Mouse (Mus musculus) heart, embryonic 13.5 days (tissue): ENCODE measurements around the gene Garem2. TPM values are rescaled to one million over a fixed set of nuclear protein-coding genes. Genes with fewer than 3 reads are reported as not detected.
A peak's percentile ranks its signal among the peaks of the same experiment; 100 is the strongest.

Experiments used
- ATAC-seq: fragments of 200-750 bp; cut with Nextera tagmentation; 2 replicates; pipeline ENCODE4 v1.8.0; 2017; ENCODE audit warnings: moderate TSS enrichment; ENCODE audit not compliant: insufficient number of reproducible peaks, low FRiP score, low TSS enrichment; ENCODE audit errors: extremely low read depth
- H3K27ac ChIP-seq: fragments of 300-500 bp; sonication (generic); replicated peaks from 2 replicates; pipeline ENCODE4 v1.5.1; 2015; ENCODE audit warnings: moderate library complexity, mild to moderate bottlenecking, inconsistent platforms
- H3K27me3 ChIP-seq: fragments of 300-500 bp; sonication (generic); replicated peaks from 2 replicates; pipeline ENCODE4 v1.6.1; 2015; ENCODE audit warnings: mild to moderate bottlenecking, inconsistent platforms
- H3K36me3 ChIP-seq: fragments of 300-500 bp; sonication (generic); 2 replicates; pipeline ENCODE4 v1.6.1; 2015; ENCODE audit warnings: mild to moderate bottlenecking, inconsistent platforms
- H3K4me1 ChIP-seq: fragments of 300-500 bp; sonication (generic); 2 replicates; pipeline ENCODE4 v1.6.1; 2015; ENCODE audit warnings: inconsistent platforms
- H3K4me2 ChIP-seq: fragments of 300-500 bp; sonication (generic); 2 replicates; pipeline ENCODE4 v1.6.1; 2015; ENCODE audit warnings: inconsistent platforms, mild to moderate bottlenecking, moderate library complexity
- H3K4me3 ChIP-seq: fragments of 300-500 bp; sonication (generic); 2 replicates; pipeline ENCODE4 v1.5.1; 2015; ENCODE audit warnings: moderate library complexity, mild to moderate bottlenecking, inconsistent platforms
- H3K9ac ChIP-seq: fragments of 300-500 bp; sonication (generic); 2 replicates; pipeline ENCODE4 v1.6.1; 2015; ENCODE audit warnings: inconsistent platforms, mild to moderate bottlenecking, moderate library complexity
- H3K9me3 ChIP-seq: fragments of 300-500 bp; sonication (generic); 2 replicates; pipeline ENCODE4 v1.6.1; 2016; ENCODE audit warnings: inconsistent platforms
- WGBS: fragments of 180-500 bp; shearing (Covaris S2); methylation state at CpG from one replicate; pipeline ENCODE4 v1.1.7; 2015; ENCODE audit warnings: mixed read lengths; 5-methylcytosine and 5-hydroxymethylcytosine counted together
- polyA plus RNA-seq: library from polyadenylated mRNA; unstranded; fragments of >200 nt; fragmentation: Nextera tagmentation; extraction: Ambion mirVana; gene quantifications from 2 replicates; pipeline ENCODE4 v1.2.1, GENCODE M21; 2015

The Garem2 gene
- polyA plus RNA-seq, 1 experiment from 2014 or later = 0.17 TPM

- 78% methylated on average over 3 of the region's 3 CpGs for WGBS
- H3K4me2 ChIP-seq = no peak overlapping the region
- ATAC-seq = no peak
- peaks cover 11% of the 10 kb centered on the region; the same call in 1 of the 2 replicates for H3K9me3 ChIP-seq
- H3K36me3 ChIP-seq = no peaks in the 10 kb centered on the region
- H3K27ac ChIP-seq = no peak overlapping the region
- H3K9ac ChIP-seq = no peak overlapping the region
- no peak overlapping the region for H3K4me3 ChIP-seq
- peaks cover 17% of the 10 kb centered on the region for H3K4me1 ChIP-seq
- peaks cover 62% of the 10 kb centered on the region for H3K27me3 ChIP-seq
Measured at GRCm38 (mm10) chr5:30103340-30103739, 1.6 kb upstream of the Garem2 start.

- Histone ChIP-seq H3K9ac (no peak overlapping the region), H3K27ac (no peak overlapping the region), H3K4me1 (peaks cover 17% of the 10 kb centered on the region), H3K4me3 (peak overlapping the region; percentile 57), H3K27me3 (peaks cover 72% of the 10 kb centered on the region), H3K36me3 (no peaks in the 10 kb centered on the region), H3K9me3 (peaks cover 11% of the 10 kb centered on the region; the same call in 1 of the 2 replicates), H3K4me2 (peak overlapping the region; percentile 90)
- no peak for ATAC-seq
- WGBS = 3% methylated on average over 12 of the region's 12 CpGs
Measured at GRCm38 (mm10) chr5:30104339-30104738, 622 bp upstream of the Garem2 start.

DNA sequence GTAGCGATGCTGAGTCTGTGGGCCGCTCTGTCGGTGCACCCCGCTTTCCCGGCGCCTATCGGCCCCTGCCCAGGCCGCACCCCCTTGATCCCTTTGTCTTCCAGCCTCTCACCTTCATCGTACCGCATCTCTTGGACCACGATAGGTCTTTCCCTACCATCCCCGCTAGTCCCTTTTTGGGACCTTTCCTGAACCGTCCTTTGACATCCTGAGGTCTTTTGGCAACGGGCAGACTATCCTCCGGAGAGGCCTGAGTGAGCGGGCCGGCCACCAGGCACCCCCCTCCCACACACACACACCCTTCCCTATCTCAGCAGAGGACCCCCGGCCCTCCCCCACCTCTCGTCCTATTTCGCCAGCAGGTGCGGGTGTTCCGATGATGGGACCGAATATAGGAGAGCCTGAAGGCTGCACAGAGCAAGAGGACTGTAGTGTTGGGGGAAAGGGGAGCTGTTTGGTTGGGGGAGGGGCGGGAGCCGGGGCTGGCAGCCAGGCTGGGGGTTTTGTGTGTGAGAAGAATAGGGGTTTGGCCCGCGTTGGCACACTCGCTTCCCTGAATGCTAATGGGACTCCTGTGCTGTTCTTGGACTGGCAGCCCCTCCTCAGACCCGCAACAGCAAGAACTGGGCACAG, 823 bp downstream of the Garem2 start, which contains the start of gene 3110082J24Rik:
Gene 3110082J24Rik (minus strand): TSS at position 419 of the 633 bp plus-strand sequence.
- no peak for ATAC-seq
- peak within 1 kb of the TSS; percentile 61 for H3K9ac ChIP-seq
- peaks cover 86% of the 10 kb centered on the region for H3K27me3 ChIP-seq

DNA sequence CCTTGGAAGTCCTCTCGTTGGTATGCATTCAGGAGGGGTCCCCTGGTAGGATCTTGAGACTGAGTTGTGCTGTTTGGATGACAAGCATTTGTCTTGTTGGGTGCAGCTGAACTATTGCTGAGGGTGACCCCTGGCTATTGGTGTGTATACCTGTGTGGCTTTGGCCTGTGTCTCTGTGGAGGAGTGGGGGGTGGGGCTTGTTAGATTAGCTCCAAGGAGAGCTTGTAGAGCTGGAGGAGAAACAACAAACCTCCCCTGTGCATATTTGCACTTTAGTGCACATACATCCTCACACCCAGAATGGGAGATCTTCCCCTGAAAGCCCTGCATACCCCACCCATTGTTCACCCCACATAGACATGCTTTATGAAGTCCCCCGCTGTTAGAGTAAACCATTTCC, 1.8 kb downstream of the Garem2 start:
- H3K9me3 ChIP-seq = no peaks in the 10 kb centered on the region
- no peak overlapping the region for H3K4me2 ChIP-seq
- no peaks in the 10 kb centered on the region for H3K36me3 ChIP-seq
- ATAC-seq = no peak
- peaks cover 34% of the 10 kb centered on the region for H3K4me1 ChIP-seq
- peaks cover 95% of the 10 kb centered on the region for H3K27me3 ChIP-seq
- no peak overlapping the region for H3K9ac ChIP-seq
- H3K27ac ChIP-seq = no peak overlapping the region
- no peak overlapping the region for H3K4me3 ChIP-seq
- 24% methylated on average over 2 of the region's 2 CpGs for WGBS

More for the DNA sequence above, 823 bp downstream of the Garem2 start, which contains the start of gene 3110082J24Rik:
- peaks cover 8% of the 10 kb centered on the region; the same call in 1 of the 2 replicates for H3K9me3 ChIP-seq
- WGBS = 2% methylated on average over 29 of the region's 29 CpGs
- peaks cover 24% of the 10 kb centered on the region for H3K4me1 ChIP-seq
- H3K4me2 ChIP-seq = peak within 1 kb of the TSS; percentile 90
- no peaks in the 10 kb centered on the region for H3K36me3 ChIP-seq
- no peak within 1 kb of the TSS for H3K27ac ChIP-seq
- H3K4me3 ChIP-seq = peak within 1 kb of the TSS; percentile 57

- Histone ChIP-seq H3K36me3 (no peaks in the 10 kb centered on the region), H3K9ac (no peak overlapping the region), H3K4me3 (no peak overlapping the region), H3K9me3 (no peaks in the 10 kb centered on the region), H3K4me1 (peaks cover 34% of the 10 kb centered on the region), H3K4me2 (no peak overlapping the region), H3K27me3 (peaks cover 99% of the 10 kb centered on the region), H3K27ac (no peak overlapping the region)
- ATAC-seq = no peak
- 9% methylated on average over 7 of the region's 7 CpGs for WGBS
Measured at GRCm38 (mm10) chr5:30107186-30107585, 2.2 kb downstream of the Garem2 start.

GRCm38 (mm10) chr5:30107611-30108041, 2.7 kb downstream of the Garem2 start:
- Histone ChIP-seq H3K27me3 (peaks cover 99% of the 10 kb centered on the region), H3K9me3 (no peaks in the 10 kb centered on the region), H3K27ac (no peak overlapping the region), H3K4me2 (no peak overlapping the region), H3K4me1 (peaks cover 34% of the 10 kb centered on the region), H3K9ac (no peak overlapping the region), H3K4me3 (no peak overlapping the region), H3K36me3 (no peaks in the 10 kb centered on the region)
- ATAC-seq = no peak
- 10% methylated on average over 5 of the region's 5 CpGs for WGBS

DNA sequence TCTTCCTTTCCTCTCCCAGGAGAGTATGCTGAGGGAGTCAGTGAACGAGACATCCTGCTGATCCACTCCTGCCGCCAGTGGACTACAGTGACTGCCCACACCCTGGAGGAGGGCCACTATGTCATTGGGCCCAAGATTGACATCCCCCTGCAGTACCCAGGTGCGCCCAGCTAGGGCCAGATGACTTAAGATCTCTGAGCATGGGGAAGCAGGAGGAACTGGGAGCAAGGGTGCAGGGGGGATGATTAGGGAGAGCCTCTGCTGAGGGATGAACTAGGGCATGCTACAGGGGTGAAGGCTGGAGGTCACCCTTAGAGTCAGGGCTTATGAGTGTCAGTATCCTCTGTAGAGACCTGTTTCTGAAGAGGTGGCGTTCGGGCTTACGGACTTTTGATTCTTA, 3.3 kb downstream of the Garem2 start:
- Histone ChIP-seq H3K4me2 (no peak overlapping the region), H3K9me3 (no peaks in the 10 kb centered on the region), H3K27ac (no peak overlapping the region), H3K4me3 (no peak overlapping the region), H3K36me3 (no peaks in the 10 kb centered on the region), H3K4me1 (peaks cover 34% of the 10 kb centered on the region), H3K27me3 (peaks cover 99% of the 10 kb centered on the region), H3K9ac (no peak overlapping the region)
- 68% methylated on average over 6 of the region's 6 CpGs for WGBS
- ATAC-seq = no peak; the same call in 1 of the 2 replicates

GRCm38 (mm10) chr5:30109899-30110298, 4.9 kb downstream of the Garem2 start:
- no peak for ATAC-seq
- Histone ChIP-seq H3K4me2 (no peak overlapping the region), H3K36me3 (no peaks in the 10 kb centered on the region), H3K4me1 (peaks cover 44% of the 10 kb centered on the region), H3K27ac (no peak overlapping the region), H3K9ac (no peak overlapping the region), H3K27me3 (peaks cover 99% of the 10 kb centered on the region), H3K9me3 (no peaks in the 10 kb centered on the region), H3K4me3 (no peak overlapping the region)
- 47% methylated on average over 2 of the region's 2 CpGs for WGBS

GRCm38 (mm10) chr5:30110371-30111060, 5.6 kb downstream of the Garem2 start:
- Histone ChIP-seq H3K4me2 (peak overlapping the region; percentile 67), H3K27ac (no peak overlapping the region), H3K36me3 (no peaks in the 10 kb centered on the region), H3K4me3 (peak overlapping the region; percentile 36), H3K9me3 (no peaks in the 10 kb centered on the region), H3K4me1 (peaks cover 39% of the 10 kb centered on the region), H3K9ac (peak overlapping the region; percentile 17; the same call in 1 of the 2 replicates), H3K27me3 (peaks cover 99% of the 10 kb centered on the region)
- ATAC-seq = no peak
- 12% methylated on average over 21 of the region's 22 CpGs for WGBS

DNA sequence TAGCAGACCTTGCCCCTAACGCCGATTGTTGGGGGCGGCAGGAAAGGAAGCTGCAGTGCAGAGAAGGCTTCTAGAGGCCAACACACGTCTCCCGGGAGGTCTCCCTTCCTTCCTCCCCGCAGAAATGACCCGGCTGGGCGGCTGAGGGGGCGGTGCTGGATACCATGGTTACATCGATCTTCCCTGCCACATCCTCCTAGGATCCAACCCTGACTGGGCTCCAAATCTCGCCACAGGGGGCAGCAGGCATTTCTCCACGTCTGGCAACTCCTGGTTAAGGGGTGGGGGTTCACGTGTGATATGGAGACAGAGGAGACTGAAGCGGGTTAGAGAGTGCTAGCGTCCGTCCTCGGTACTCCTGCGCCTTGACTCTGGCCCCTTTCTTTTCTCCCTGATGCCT, 6.2 kb downstream of the Garem2 start:
- H3K4me2 ChIP-seq = peak overlapping the region; percentile 67
- peak overlapping the region; percentile 17; the same call in 1 of the 2 replicates for H3K9ac ChIP-seq
- peak overlapping the region; percentile 36 for H3K4me3 ChIP-seq
- ATAC-seq = no peak
- 0 out of 2 replicates have a peak, but pooled peaks cover under 1% of the 10 kb centered on the region for H3K36me3 ChIP-seq
- H3K27me3 ChIP-seq = peaks cover 99% of the 10 kb centered on the region
- H3K27ac ChIP-seq = no peak overlapping the region
- WGBS = 3% methylated on average over 18 of the region's 18 CpGs
- H3K4me1 ChIP-seq = peaks cover 33% of the 10 kb centered on the region
- no peaks in the 10 kb centered on the region for H3K9me3 ChIP-seq

- 63% methylated on average over 3 of the region's 3 CpGs for WGBS
- peaks cover 32% of the 10 kb centered on the region for H3K4me1 ChIP-seq
- H3K27me3 ChIP-seq = peaks cover 99% of the 10 kb centered on the region
- peaks cover 6% of the 10 kb centered on the region; the same call in 1 of the 2 replicates for H3K36me3 ChIP-seq
- no peak overlapping the region for H3K9ac ChIP-seq
- H3K27ac ChIP-seq = no peak overlapping the region
- H3K4me2 ChIP-seq = peak overlapping the region; percentile 67
- ATAC-seq = no peak
- no peaks in the 10 kb centered on the region for H3K9me3 ChIP-seq
- H3K4me3 ChIP-seq = no peak overlapping the region
Measured at GRCm38 (mm10) chr5:30111771-30112170, 6.8 kb downstream of the Garem2 start.
